Mouse (Mus musculus) limb, embryonic 11.5 days (tissue): ENCODE data around the gene Lrfn1. TPM values are rescaled to one million over a fixed set of nuclear protein-coding genes. Genes with fewer than 3 reads are reported as not detected.

Experiments used
- ATAC-seq: fragments of 200-750 bp; cut with Nextera tagmentation; 2 replicates; pipeline ENCODE4 v1.8.0; 2017; ENCODE audit warnings: low read depth; ENCODE audit not compliant: insufficient number of reproducible peaks, low FRiP score, low TSS enrichment
- DNase-seq: peaks from one replicate; pipeline ENCODE4 v3.0.0-alpha.2; 2015; ENCODE audit warnings: low spot score
- H3K27ac ChIP-seq: fragments of 300-500 bp; sonication (generic); replicated peaks from 2 replicates; pipeline ENCODE4 v1.5.1; 2014; ENCODE audit warnings: low read depth, mild to moderate bottlenecking, low read length
- H3K27me3 ChIP-seq: fragments of 300-500 bp; sonication (generic); 2 replicates; pipeline ENCODE4 v1.6.1; 2014; ENCODE audit warnings: mild to moderate bottlenecking, low read length, mixed read lengths; ENCODE audit not compliant: control insufficient read depth, insufficient read depth
- H3K36me3 ChIP-seq: fragments of 300-500 bp; sonication (generic); 2 replicates; pipeline ENCODE4 v1.6.1; 2014; ENCODE audit warnings: mild to moderate bottlenecking, low read length, moderate library complexity, mixed read lengths; ENCODE audit not compliant: control insufficient read depth, insufficient read depth
- H3K4me1 ChIP-seq: fragments of 300-500 bp; sonication (generic); 2 replicates; pipeline ENCODE4 v1.6.1; 2014; ENCODE audit warnings: low read length, mixed read lengths; ENCODE audit not compliant: control insufficient read depth, insufficient read depth
- H3K4me2 ChIP-seq: fragments of 300-500 bp; sonication (generic); 2 replicates; pipeline ENCODE4 v1.6.1; 2014; ENCODE audit warnings: low read depth, mild to moderate bottlenecking, moderate library complexity; ENCODE audit not compliant: severe bottlenecking
- H3K4me3 ChIP-seq: fragments of 300-500 bp; sonication (generic); 2 replicates; pipeline ENCODE4 v1.5.1; 2014; ENCODE audit warnings: low read depth, low read length
- H3K9ac ChIP-seq: fragments of 300-500 bp; sonication (generic); 2 replicates; pipeline ENCODE4 v1.6.1; 2014; ENCODE audit warnings: mild to moderate bottlenecking, low read length
- H3K9me3 ChIP-seq: fragments of 300-500 bp; sonication (generic); 2 replicates; pipeline ENCODE4 v1.6.1; 2016; ENCODE audit warnings: low read length; ENCODE audit not compliant: control insufficient read depth
- WGBS: fragments of 180-500 bp; shearing (Covaris S2); extraction: QIAGEN DNeasy Blood & Tissue Kit; methylation state at CpG from one replicate; pipeline ENCODE4 v1.1.7; 2014; 5-methylcytosine and 5-hydroxymethylcytosine counted together
- polyA plus RNA-seq: library from polyadenylated mRNA; unstranded; fragments of >200 nt; fragmentation: Nextera tagmentation; extraction: Ambion mirVana; gene quantifications from 2 replicates; pipeline ENCODE4 v1.2.1, GENCODE M21; 2014

The Lrfn1 gene
- polyA plus RNA-seq, 1 experiment from 2014 or later, result 5.8 TPM

DNA sequence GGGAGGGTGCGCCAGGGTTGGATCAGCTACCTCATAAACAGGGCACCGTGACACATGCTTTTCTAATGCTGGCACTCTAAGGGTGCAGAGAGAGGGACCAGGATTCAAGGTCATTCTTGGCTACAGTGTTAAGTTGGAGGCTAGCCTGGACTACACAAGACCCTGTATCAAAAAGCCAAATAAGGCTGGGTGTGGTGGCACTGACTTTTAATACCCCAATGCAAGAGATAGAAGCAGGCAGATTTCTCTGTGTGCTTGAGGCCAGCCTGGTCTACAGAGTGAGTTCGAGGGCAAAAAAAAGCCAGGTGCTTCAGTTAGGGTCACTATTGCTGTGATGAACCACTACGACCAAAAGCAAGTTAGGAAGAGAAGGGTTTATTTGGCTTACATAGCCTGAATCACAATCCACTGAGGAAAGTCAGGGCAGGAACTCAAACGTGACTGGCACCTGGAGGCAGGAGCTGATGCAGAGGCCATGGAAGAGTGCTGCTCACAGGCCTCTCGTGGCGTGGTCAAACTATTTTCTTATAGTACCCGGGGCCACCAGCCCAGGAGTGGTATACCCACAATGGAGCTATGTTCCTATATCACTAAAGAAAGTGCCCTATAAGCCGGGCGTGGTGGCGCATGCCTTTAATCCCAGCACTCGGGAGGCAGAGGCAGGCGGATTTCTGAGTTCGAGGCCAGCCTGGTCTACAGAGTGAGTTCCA is 9.8 kb upstream of the Lrfn1 start:
- no peak for ATAC-seq

GRCm38 (mm10) chr7:28442688-28443087 is 9.1 kb upstream of the Lrfn1 start:
- DNase-seq (no peak), ATAC-seq (no peak)
- H3K27me3 ChIP-seq, result no peaks in the 10 kb centered on the region
- H3K36me3 ChIP-seq, result no peaks in the 10 kb centered on the region
- no peak overlapping the region for H3K4me3 ChIP-seq
- H3K9me3 ChIP-seq, result no peaks in the 10 kb centered on the region
- H3K9ac ChIP-seq, result no peak overlapping the region
- H3K4me2 ChIP-seq, result no peak overlapping the region
- 64% methylated on average over 4 of the region's 4 CpGs for WGBS
- no peaks in the 10 kb centered on the region for H3K4me1 ChIP-seq
- no peak overlapping the region for H3K27ac ChIP-seq

More for the DNA sequence above, 9.8 kb upstream of the Lrfn1 start:
- Histone ChIP-seq H3K4me2 (no peak overlapping the region), H3K4me1 (0 out of 2 replicates have a peak, but pooled peaks cover 4% of the 10 kb centered on the region), H3K27ac (no peak overlapping the region), H3K27me3 (no peaks in the 10 kb centered on the region), H3K4me3 (no peak overlapping the region), H3K36me3 (no peaks in the 10 kb centered on the region), H3K9ac (no peak overlapping the region), H3K9me3 (no peaks in the 10 kb centered on the region)
- WGBS, result 87% methylated on average over 13 of the region's 14 CpGs
- DNase-seq, result no peak

GRCm38 (mm10) chr7:28444344-28444974 is 7.3 kb upstream of the Lrfn1 start:
- ATAC-seq (no peak), DNase-seq (no peak)
- 89% methylated on average over 13 of the region's 13 CpGs for WGBS
- H3K4me3 ChIP-seq, result no peak overlapping the region
- H3K4me1 ChIP-seq, result no peaks in the 10 kb centered on the region
- H3K4me2 ChIP-seq, result no peak overlapping the region
- no peak overlapping the region for H3K27ac ChIP-seq
- H3K27me3 ChIP-seq, result no peaks in the 10 kb centered on the region
- H3K9ac ChIP-seq, result no peak overlapping the region
- no peaks in the 10 kb centered on the region for H3K36me3 ChIP-seq
- no peaks in the 10 kb centered on the region for H3K9me3 ChIP-seq

DNA sequence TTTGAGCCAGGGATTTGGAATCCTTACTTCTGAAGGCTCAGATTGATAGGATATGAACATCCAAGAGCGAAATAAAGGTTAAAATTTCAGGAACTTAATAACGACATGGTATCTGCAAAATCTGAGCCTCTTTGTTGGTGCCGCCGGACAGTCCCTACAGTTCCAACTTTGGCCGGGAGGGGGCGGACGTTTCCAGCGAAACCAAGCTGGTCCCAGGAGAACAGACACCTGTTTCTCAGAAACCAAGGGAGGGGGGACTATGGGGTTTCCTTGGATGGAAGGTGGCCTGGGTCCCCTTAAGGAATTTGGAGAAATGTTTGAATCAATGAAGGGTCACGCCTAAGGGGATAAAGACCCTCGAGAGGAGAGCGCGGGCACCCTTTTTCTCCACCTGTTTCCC is 5.3 kb upstream of the Lrfn1 start:
- Histone ChIP-seq H3K27ac (no peak overlapping the region), H3K4me3 (no peak overlapping the region), H3K9me3 (no peaks in the 10 kb centered on the region), H3K4me1 (no peaks in the 10 kb centered on the region), H3K9ac (no peak overlapping the region), H3K36me3 (no peaks in the 10 kb centered on the region), H3K4me2 (no peak overlapping the region), H3K27me3 (no peaks in the 10 kb centered on the region)
- no peak for ATAC-seq
- peak; percentile 87 for DNase-seq
- 2% methylated on average over 12 of the region's 12 CpGs for WGBS

DNA sequence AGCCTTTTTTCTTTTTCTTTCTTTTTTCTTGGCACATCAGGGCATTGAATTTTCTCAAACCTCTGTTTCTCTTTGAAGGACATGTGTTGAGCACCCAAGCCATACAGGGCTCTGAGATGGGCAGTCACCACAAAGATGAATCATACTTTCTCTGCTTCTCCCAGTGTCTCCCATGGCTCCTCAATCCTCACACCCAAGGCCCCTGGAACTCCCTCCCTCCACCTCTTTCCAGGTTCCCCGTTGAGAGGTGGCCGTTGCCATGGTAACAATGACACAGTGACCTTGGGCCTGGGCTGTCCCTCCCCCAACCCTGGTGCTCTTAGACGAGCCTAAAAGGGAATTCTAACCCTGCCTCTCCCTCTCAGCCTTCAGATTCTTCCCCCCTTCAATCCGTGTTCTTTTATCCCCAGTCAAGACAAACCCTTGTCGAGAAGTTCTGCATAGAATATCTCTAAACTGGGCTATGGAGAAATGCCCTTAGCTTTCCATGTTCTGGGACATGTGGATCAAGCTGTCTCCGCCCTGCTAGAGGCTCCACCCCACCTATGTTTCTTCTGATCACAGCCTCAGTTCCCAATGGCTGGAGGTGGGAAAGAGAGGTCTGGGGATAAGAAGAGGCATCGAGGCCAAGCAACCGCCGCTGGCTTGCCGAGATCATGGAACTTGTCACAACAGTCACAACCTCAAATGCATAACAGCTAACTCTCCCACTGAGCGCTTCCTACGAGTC is 4.5 kb upstream of the Lrfn1 start:
- H3K4me2 ChIP-seq, result no peak overlapping the region
- H3K9ac ChIP-seq, result no peak overlapping the region
- no peak overlapping the region for H3K27ac ChIP-seq
- no peaks in the 10 kb centered on the region for H3K9me3 ChIP-seq
- ATAC-seq, result no peak
- no peaks in the 10 kb centered on the region for H3K4me1 ChIP-seq
- H3K4me3 ChIP-seq, result no peak overlapping the region
- WGBS, result 11% methylated on average over 12 of the region's 12 CpGs
- H3K27me3 ChIP-seq, result no peaks in the 10 kb centered on the region
- no peaks in the 10 kb centered on the region for H3K36me3 ChIP-seq
- no peak for DNase-seq

- DNase-seq, result no peak
- Histone ChIP-seq H3K4me1 (peaks cover 6% of the 10 kb centered on the region), H3K27me3 (no peaks in the 10 kb centered on the region), H3K9ac (no peak overlapping the region), H3K9me3 (no peaks in the 10 kb centered on the region), H3K36me3 (no peaks in the 10 kb centered on the region), H3K4me2 (no peak overlapping the region), H3K27ac (no peak overlapping the region), H3K4me3 (no peak overlapping the region)
- no peak for ATAC-seq
- 59% methylated on average over 13 of the region's 13 CpGs for WGBS
Observed at GRCm38 (mm10) chr7:28447865-28448820, 3.6 kb upstream of the Lrfn1 start.

DNA sequence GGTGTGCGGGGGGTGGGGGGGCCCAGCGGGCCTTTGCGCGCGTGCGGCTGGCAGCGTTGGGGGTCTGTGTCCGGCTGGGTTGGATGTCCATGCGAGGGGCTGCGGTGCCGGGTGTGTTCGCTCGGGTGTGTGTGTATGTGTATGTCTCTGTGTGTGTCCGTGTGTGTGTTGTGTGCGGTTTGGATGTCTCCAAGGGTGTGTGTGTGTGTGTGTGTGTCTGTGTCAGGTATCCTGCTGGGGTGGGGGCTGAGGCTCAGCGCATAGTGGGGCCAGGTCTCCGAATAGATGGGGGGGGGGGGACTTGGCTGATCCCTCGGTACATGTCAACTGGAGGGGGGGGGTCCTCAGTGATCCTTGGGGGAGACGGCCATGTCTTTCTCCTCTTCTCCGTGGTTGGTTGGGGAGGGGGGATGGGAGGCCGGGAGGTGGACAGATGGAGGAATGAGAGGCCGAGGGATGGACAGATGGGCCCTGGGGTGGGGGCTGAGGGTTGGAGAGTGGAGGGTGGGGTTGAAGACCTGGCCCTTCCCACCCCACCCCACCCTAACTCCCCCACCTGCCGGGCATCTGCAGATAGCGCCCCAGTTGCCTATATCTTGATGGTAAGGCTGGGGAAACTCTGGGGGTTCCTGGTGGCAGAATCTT is 703 bp downstream of the Lrfn1 start:
- Histone ChIP-seq H3K9me3 (no peaks in the 10 kb centered on the region), H3K27ac (peak overlapping the region; percentile 65; the same call in 1 of the 2 replicates), H3K27me3 (no peaks in the 10 kb centered on the region), H3K4me2 (peak overlapping the region; percentile 94), H3K36me3 (0 out of 2 replicates have a peak, but pooled peaks cover 2% of the 10 kb centered on the region), H3K4me1 (peaks cover 9% of the 10 kb centered on the region), H3K4me3 (peak overlapping the region; percentile 88), H3K9ac (peak overlapping the region; percentile 87)
- peak; percentile 40; the same call in 1 of the 2 replicates for ATAC-seq
- 2% methylated on average over 24 of the region's 24 CpGs for WGBS
- DNase-seq, result peak; percentile 31
